Mouse (Mus musculus) thymus, adult 2 months (tissue): ENCODE data around the gene Clec1a.

ENCODE experiments used
- CTCF ChIP-seq: fragments of 200-500 bp; IDR thresholded peaks from 2 replicates; pipeline ENCODE4 v1.5.1; 2012; ENCODE audit warnings: mild to moderate bottlenecking, control low read depth, low read length, moderate library complexity, borderline replicate concordance; ENCODE audit not compliant: control insufficient read depth, poor library complexity, insufficient read depth; ENCODE audit errors: extremely low read depth
- POLR2A ChIP-seq: fragments of 200-500 bp; IDR thresholded peaks from 2 replicates; pipeline ENCODE4 v1.6.1; 2012; ENCODE audit warnings: mild to moderate bottlenecking, low read length, control low read depth, moderate library complexity; ENCODE audit not compliant: control insufficient read depth, poor library complexity, insufficient read depth; ENCODE audit errors: extremely low read depth

GRCm38 (mm10) chr6:129472627-129473026, 20.8 kb upstream of the Clec1a start:
- TF ChIP-seq CTCF (no peak), POLR2A (no peak)
